Mouse (Mus musculus) liver, postnatal 0 days (tissue): ENCODE data around the gene Gcc1.

Experiments used
- CTCF ChIP-seq: sonication (generic); IDR thresholded peaks from 2 replicates; pipeline ENCODE4 v1.5.1; 2016; ENCODE audit warnings: antibody characterized with exemption, low read depth
- EP300 ChIP-seq: IDR thresholded peaks from 2 replicates; pipeline ENCODE4 v1.6.1; 2016; ENCODE audit warnings: antibody characterized with exemption, low read depth, mild to moderate bottlenecking

DNA sequence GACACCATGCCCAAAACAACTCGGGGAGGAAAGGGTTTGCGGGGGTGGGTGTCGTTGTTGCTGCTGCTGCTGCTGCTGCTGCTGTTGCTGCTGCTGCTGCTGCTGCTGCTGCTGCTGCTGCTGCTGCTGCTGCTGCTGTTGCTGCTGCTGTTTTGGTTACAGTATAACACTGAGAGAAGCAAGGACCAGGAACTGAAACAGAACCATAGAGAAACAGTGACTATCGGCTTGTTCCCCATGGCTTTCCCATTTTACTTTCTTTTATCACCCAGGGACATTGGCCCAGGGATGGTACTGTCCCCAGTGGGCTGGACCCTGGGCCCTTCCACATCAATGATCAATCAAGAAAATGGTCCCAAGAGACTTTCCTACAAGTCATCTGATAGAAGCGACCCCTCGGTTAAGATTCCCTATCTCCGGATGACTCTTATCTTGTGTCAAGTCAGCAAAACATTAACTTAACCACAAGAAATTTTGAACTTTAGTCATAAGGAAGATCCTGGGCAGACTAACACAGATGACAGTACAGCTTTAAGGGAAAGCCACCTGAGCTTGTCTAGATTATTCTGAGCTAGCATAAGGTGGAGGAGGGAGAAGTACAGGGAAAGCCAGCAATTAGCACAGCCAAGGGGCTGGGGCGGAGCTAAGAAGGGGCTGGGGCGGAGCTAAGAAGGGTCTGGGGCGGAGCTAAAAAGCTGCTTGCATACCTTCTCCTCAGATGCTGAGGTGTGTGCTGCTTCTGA, 2.8 kb upstream of the Gcc1 start:
- no peak for TF ChIP-seq CTCF
- TF ChIP-seq EP300, result no peak
